Mouse (Mus musculus): ENCODE measurements at regions not wholly inside any gene's neighbourhood (a gene's known extent, or its start where the extent isn't known, plus 50 kb on each side); places are given as distances from the start of the nearest gene placed in this dataset.

- TF ChIP-seq POU5F1 (IDR thresholded peaks at IDR 0.05; ENCODE audit: borderline replicate concordance, low read length) (no peak), CTCF (conservative IDR thresholded peaks at IDR 0.05; ENCODE audit: low read length) (no peak), NANOG (IDR thresholded peaks at IDR 0.05; ENCODE audit: borderline replicate concordance, low read length) (no peak)
Observed at GRCm38 (mm10) chr14:108323364-108324037, 590.5 kb downstream of the Slitrk1 start.
